Mouse (Mus musculus): Measurements from ENCODE around the gene Klhl29.

Gene Klhl29

GRCm38 (mm10) chr12:5120249-5120648 is 255.2 kb downstream of the Klhl29 start:
- no peak for DNase-seq (ENCODE audit: low spot score)

GRCm38 (mm10) chr12:5119726-5120125 is 255.8 kb downstream of the Klhl29 start:
- DNase-seq (ENCODE audit: low spot score) = peak; percentile 71

GRCm38 (mm10) chr12:5119286-5119685 is 256.2 kb downstream of the Klhl29 start:
- DNase-seq (ENCODE audit: low spot score) = no peak

GRCm38 (mm10) chr12:5116605-5117004 is 258.9 kb downstream of the Klhl29 start:
- no peak for DNase-seq (ENCODE audit: low spot score)

GRCm38 (mm10) chr12:5114631-5115030 is 260.9 kb downstream of the Klhl29 start:
- DNase-seq (ENCODE audit: low spot score) = no peak

- no peak for DNase-seq (ENCODE audit: low spot score)
Observed at GRCm38 (mm10) chr12:5111343-5111742, 264.1 kb downstream of the Klhl29 start.

DNA sequence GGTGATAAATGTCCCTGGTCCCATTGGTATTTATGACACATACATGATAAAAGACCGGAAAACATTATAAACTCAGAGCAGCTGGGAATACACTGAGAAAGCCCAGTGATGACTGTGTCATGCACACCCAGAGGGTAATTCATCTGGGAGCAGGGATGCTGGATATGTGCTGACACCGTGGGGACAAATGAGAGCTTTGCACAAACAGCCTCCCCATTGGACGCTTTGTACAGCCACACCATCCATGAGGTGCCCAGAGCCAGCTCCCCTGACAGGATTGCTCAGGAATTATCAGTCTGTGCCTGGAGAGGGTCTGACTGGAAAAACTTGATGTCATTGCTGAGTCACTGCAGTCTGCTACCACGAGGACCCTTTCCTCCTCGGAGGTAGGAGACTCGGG is 266.9 kb downstream of the Klhl29 start:
- no peak for DNase-seq (ENCODE audit: low spot score)

- DNase-seq (ENCODE audit: low spot score) = no peak
Observed at GRCm38 (mm10) chr12:5107795-5108194, 267.7 kb downstream of the Klhl29 start.

DNA sequence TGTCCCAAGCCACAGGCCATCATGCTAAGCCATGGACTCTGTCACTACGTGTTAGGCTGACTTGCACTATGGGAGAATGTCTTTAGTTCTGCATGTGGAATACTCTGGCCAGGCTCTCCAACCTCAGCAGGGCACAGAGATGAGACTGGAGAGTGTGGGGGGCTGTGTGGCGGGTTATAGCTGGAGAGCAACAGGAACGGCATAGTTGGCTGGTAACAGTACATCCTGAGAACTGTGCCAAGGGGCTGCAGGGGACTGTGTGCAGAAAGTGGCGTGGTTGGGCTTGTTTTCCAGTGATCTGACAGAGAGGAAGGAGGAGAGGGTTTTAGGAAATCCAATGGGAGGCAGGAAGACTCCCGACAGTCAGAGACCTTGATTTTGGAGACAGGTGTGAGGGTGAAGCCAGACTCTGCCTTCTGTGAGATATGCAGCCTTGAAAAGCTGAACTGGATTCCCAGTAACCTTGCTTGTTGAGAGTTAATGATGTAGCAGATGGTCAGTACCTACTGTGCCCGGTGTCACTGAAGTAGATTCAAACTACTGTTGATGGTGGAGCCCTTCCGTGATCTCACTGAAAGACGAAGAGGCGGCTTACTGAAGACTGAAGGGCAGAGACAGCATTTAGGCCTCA is 270.9 kb downstream of the Klhl29 start:
- no peak for DNase-seq (ENCODE audit: low spot score)

DNA sequence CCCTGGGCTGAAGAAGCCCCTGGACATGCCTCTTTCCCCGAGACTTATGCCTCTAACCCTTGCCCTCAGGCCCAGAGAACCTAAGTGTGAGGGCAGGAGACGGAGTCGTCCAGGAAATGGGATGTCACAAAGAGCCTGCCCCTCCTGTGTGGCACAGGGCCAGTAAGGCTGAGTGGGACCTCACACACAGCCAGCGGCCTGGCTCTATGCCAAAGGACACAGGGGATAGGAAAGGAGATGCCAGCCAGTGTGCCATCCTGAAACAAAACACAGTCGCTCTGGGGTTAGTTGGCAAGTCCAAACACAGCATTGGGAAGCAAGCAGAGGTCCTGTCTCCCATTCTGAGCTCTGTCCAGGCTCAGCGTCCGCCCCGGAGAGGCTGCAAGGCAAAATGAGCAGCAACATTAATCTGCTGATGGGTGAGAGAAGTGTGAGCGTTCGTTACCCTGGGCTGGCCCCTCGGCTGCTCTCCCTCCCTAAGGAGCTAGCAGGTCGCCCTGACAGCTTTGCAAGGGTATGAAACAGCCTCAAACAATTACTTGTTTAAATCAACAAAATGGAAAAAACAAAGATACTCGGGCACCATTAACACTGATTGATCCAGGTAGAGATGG is 274.0 kb downstream of the Klhl29 start:
- DNase-seq (ENCODE audit: low spot score) = no peak

DNA sequence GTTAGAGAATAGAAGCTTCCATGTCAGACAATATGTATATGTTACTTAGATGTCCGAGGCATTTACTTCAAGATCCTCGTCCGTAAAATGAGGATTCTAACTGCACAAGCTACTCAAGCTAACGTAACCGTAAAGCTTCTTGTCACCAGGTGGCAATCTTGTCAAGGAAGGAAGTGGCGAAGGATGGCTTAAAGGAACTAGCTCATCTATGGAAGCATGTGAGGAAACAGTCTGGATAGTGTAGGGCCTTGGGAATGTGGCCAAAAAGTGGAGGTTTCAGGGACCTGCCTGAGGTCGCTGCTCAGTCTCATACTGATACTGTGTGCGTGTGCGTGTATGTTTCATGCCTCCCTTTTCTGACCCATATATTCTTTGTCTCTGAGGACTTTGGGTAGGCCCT is 275.9 kb downstream of the Klhl29 start:
- no peak for DNase-seq (ENCODE audit: low spot score)

- DNase-seq (ENCODE audit: low spot score) = no peak
Observed at GRCm38 (mm10) chr12:5088639-5089038, 286.8 kb downstream of the Klhl29 start.

- DNase-seq (ENCODE audit: low spot score) = peak; percentile 73
Observed at GRCm38 (mm10) chr12:5087787-5088519, 287.5 kb downstream of the Klhl29 start.

DNA sequence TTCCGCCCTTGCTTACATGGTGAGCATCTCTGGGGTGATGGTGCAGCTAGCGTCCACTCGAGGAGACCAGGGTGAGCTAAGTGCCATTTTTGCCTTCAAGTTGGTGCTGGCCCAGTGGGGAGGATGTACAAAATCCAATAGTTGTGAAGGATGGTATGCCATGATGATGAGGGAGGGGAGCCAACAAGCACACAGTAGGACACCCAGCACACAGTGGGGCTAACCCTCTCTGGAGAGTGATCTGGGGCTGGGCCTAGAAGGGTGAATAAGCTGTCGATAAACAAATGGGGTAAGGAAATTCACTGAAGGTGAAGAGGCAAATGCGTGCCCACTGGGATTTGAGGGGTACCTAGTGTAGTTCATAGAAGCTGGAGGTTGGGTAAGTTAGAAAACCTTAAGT is 290.8 kb downstream of the Klhl29 start:
- DNase-seq (ENCODE audit: low spot score) = no peak

- DNase-seq (ENCODE audit: low spot score) = no peak
Observed at GRCm38 (mm10) chr12:5081480-5081879, 294.0 kb downstream of the Klhl29 start.

DNA sequence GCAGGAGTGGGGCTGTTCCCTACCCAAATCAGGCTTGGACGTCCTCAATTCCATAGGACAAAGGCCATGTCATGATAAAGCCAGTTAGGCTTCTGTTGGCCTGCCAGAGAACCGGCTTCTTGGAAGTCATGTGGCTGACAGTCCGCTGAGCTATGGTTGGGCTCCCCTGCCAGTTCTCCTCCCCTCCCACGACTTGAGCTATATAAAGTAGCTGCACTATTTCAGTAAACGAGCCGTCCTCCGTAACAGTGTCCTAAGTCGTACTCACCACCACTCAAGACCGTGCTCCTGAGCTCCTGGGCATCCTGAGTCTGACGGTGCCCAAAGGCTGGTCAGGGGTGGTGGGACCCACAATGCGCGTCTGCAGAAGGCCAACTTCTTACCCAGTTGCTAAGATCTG is 302.3 kb downstream of the Klhl29 start:
- DNase-seq (ENCODE audit: low spot score) = no peak

- DNase-seq (ENCODE audit: low spot score) = no peak
Observed at GRCm38 (mm10) chr12:5070131-5070530, 305.4 kb downstream of the Klhl29 start.

DNA sequence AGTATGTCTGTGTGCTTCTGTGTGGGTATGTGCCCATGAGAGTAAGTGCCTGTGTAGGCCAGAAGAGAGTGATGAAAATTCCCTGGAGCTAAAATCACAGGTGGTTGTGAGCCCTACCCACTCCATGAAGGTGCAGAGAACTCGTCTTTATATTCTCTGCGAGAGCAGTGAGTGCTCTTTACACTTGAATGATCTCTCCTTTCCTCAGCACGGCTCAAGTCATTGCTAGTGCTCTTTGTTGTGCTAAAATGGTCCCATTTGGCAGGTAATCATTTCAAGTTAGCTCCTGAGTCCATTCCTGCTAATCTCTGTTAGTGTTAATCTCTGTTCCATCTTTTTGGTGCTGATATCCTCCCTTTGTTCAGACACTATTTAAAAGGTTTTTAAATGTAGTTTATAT is 307.9 kb downstream of the Klhl29 start:
- no peak for DNase-seq (ENCODE audit: low spot score)

- DNase-seq (ENCODE audit: low spot score) = no peak
Observed at GRCm38 (mm10) chr12:5048104-5048503, 327.4 kb downstream of the Klhl29 start.

GRCm38 (mm10) chr12:5044141-5044540 is 331.3 kb downstream of the Klhl29 start:
- no peak for DNase-seq (ENCODE audit: low spot score)

DNA sequence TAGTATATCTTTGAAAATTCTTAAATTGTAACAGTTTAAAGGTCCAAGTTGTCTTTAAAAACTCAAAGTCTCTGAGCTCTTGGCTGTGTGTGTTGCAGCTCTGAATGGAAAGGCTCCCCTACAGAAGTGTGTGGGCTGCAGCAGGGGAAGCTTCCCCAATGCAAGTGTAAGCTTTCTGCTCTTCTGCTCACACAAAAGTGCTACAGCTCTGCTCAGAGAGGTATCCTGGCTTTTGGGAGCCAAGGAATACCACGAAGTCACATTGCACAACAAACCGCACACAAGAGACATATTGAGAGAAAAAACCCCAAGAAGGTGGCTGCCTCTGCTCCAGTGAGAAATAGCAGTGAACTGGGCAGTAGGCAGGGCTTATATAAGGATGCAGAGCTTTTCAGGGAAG is 337.5 kb downstream of the Klhl29 start:
- no peak for DNase-seq (ENCODE audit: low spot score)

GRCm38 (mm10) chr12:5029035-5029434 is 346.4 kb downstream of the Klhl29 start:
- DNase-seq (ENCODE audit: low spot score) = no peak
